Mouse (Mus musculus): Measurements from ENCODE around the gene Snap29. TPM values are rescaled to one million over a fixed set of nuclear protein-coding genes. Genes with fewer than 3 reads are reported as not detected.

Gene Snap29
- polyA plus RNA-seq, 1 experiment, result 9.1 TPM

- TF ChIP-seq FOSL1 (IDR thresholded peaks at IDR 0.05; ENCODE audit: insufficient read depth, low read length, poor library complexity, severe bottlenecking) (no peak), MYOD1 (IDR thresholded peaks at IDR 0.05; ENCODE audit: control insufficient read depth, insufficient read length, low read depth) (no peak), CEBPB (IDR thresholded peaks at IDR 0.05; ENCODE audit: low read depth) (no peak), MAX (IDR thresholded peaks at IDR 0.05) (no peak), MYOG (IDR thresholded peaks at IDR 0.05; ENCODE audit: control insufficient read depth, extremely low read depth, insufficient read length) (no peak), USF1 (IDR thresholded peaks at IDR 0.05; ENCODE audit: low read depth) (no peak), CTCF (IDR thresholded peaks at IDR 0.05; ENCODE audit: control insufficient read depth, insufficient read depth, insufficient read length) (no peak)
- Histone ChIP-seq H3K27me3 (ENCODE audit: control insufficient read depth, insufficient read depth, insufficient read length) (no peaks in the 10 kb centered on the region), H3K36me3 (ENCODE audit: control insufficient read depth, insufficient read depth) (peaks cover 31% of the 10 kb centered on the region), H3K4me3 (ENCODE audit: insufficient read depth, poor library complexity, severe bottlenecking) (no peak overlapping the region), H3ac (ENCODE audit: control insufficient read depth, insufficient read length, low read depth) (no peak overlapping the region), H3K79me3 (ENCODE audit: low read depth) (no peaks in the 10 kb centered on the region), H3K79me2 (ENCODE audit: control insufficient read depth, insufficient read depth) (no peaks in the 10 kb centered on the region)
Measured at GRCm38 (mm10) chr16:17423021-17423420, 17.2 kb downstream of the Snap29 start.

DNA sequence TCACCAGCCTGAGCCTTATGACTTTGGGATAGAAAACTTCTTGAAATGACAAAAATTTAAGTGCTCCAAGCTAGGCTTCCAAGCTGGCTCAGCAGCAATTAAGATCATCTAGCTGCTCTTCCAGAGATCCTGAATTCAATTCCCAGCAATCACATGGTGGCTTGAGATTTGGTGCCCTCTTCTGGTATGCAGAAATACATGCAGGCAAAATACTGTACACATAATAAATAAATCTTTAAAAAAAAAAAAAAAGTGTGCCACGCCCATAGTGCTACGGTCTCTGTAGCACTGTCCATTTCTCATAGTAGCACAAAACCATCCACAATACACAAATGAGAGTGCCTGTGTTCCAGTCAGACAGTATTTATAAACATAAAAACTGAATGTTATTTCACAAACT, 26.8 kb downstream of the Snap29 start:
- H3ac ChIP-seq (ENCODE audit: control insufficient read depth, insufficient read length, low read depth), result no peak overlapping the region
- no peaks in the 10 kb centered on the region for H3K79me2 ChIP-seq (ENCODE audit: control insufficient read depth, insufficient read depth)
- no peak overlapping the region for H3K4me3 ChIP-seq (ENCODE audit: insufficient read depth, poor library complexity, severe bottlenecking)
- peaks cover 4% of the 10 kb centered on the region for H3K36me3 ChIP-seq (ENCODE audit: control insufficient read depth, insufficient read depth)
- no peaks in the 10 kb centered on the region for H3K79me3 ChIP-seq (ENCODE audit: low read depth)
- TF ChIP-seq MYOD1 (IDR thresholded peaks at IDR 0.05; ENCODE audit: control insufficient read depth, insufficient read length, low read depth), result no peak
- peak; percentile 4 for TF ChIP-seq USF1 (IDR thresholded peaks at IDR 0.05; ENCODE audit: low read depth)
- no peaks in the 10 kb centered on the region for H3K27me3 ChIP-seq (ENCODE audit: control insufficient read depth, insufficient read depth, insufficient read length)

- Histone ChIP-seq H3K79me3 (ENCODE audit: low read depth) (peaks cover 47% of the 10 kb centered on the region), H3K27me3 (ENCODE audit: control insufficient read depth, insufficient read depth, insufficient read length) (no peaks in the 10 kb centered on the region), H3K79me2 (ENCODE audit: control insufficient read depth, insufficient read depth) (peaks cover 50% of the 10 kb centered on the region), H3K36me3 (ENCODE audit: control insufficient read depth, insufficient read depth) (peaks cover 28% of the 10 kb centered on the region), H3K4me3 (ENCODE audit: insufficient read depth, poor library complexity, severe bottlenecking) (peak within 1 kb of the TSS; percentile 95), H3ac (ENCODE audit: control insufficient read depth, insufficient read length, low read depth) (peak within 1 kb of the TSS; percentile 93)
- TF ChIP-seq USF1 (IDR thresholded peaks at IDR 0.05; ENCODE audit: low read depth) (no peak), MAX (IDR thresholded peaks at IDR 0.05) (peak; percentile 54), FOSL1 (IDR thresholded peaks at IDR 0.05; ENCODE audit: insufficient read depth, low read length, poor library complexity, severe bottlenecking) (no peak)
Measured at GRCm38 (mm10) chr16:17451541-17452372, 46.0 kb downstream of the Snap29 start, which contains the start of gene Crkl. TSS of gene Crkl (plus strand) at chr16:17451987.

GRCm38 (mm10) chr16:17452373-17452715, 46.6 kb downstream of the Snap29 start:
- H3ac ChIP-seq (ENCODE audit: control insufficient read depth, insufficient read length, low read depth), result peak overlapping the region; percentile 93
- peak overlapping the region; percentile 95 for H3K4me3 ChIP-seq (ENCODE audit: insufficient read depth, poor library complexity, severe bottlenecking)
- TF ChIP-seq MAX (IDR thresholded peaks at IDR 0.05) (no peak), MYOG (IDR thresholded peaks at IDR 0.05; ENCODE audit: control insufficient read depth, extremely low read depth, insufficient read length) (no peak), USF1 (IDR thresholded peaks at IDR 0.05; ENCODE audit: low read depth) (no peak), MYOD1 (IDR thresholded peaks at IDR 0.05; ENCODE audit: control insufficient read depth, insufficient read length, low read depth) (no peak), FOSL1 (IDR thresholded peaks at IDR 0.05; ENCODE audit: insufficient read depth, low read length, poor library complexity, severe bottlenecking) (no peak), CTCF (IDR thresholded peaks at IDR 0.05; ENCODE audit: control insufficient read depth, insufficient read depth, insufficient read length) (no peak), CEBPB (IDR thresholded peaks at IDR 0.05; ENCODE audit: low read depth) (no peak)
- peaks cover 56% of the 10 kb centered on the region for H3K79me2 ChIP-seq (ENCODE audit: control insufficient read depth, insufficient read depth)
- peaks cover 30% of the 10 kb centered on the region for H3K36me3 ChIP-seq (ENCODE audit: control insufficient read depth, insufficient read depth)
- no peaks in the 10 kb centered on the region for H3K27me3 ChIP-seq (ENCODE audit: control insufficient read depth, insufficient read depth, insufficient read length)
- peaks cover 53% of the 10 kb centered on the region for H3K79me3 ChIP-seq (ENCODE audit: low read depth)

GRCm38 (mm10) chr16:17456901-17457300, 51.1 kb downstream of the Snap29 start:
- H3K4me3 ChIP-seq (ENCODE audit: insufficient read depth, poor library complexity, severe bottlenecking), result no peak overlapping the region
- H3K79me2 ChIP-seq (ENCODE audit: control insufficient read depth, insufficient read depth), result peaks cover 100% of the 10 kb centered on the region
- no peaks in the 10 kb centered on the region for H3K27me3 ChIP-seq (ENCODE audit: control insufficient read depth, insufficient read depth, insufficient read length)
- peaks cover 92% of the 10 kb centered on the region for H3K79me3 ChIP-seq (ENCODE audit: low read depth)
- H3K36me3 ChIP-seq (ENCODE audit: control insufficient read depth, insufficient read depth), result peaks cover 35% of the 10 kb centered on the region
- H3ac ChIP-seq (ENCODE audit: control insufficient read depth, insufficient read length, low read depth), result no peak overlapping the region
- TF ChIP-seq CEBPB (IDR thresholded peaks at IDR 0.05; ENCODE audit: low read depth) (no peak), MYOD1 (IDR thresholded peaks at IDR 0.05; ENCODE audit: control insufficient read depth, insufficient read length, low read depth) (no peak), CTCF (IDR thresholded peaks at IDR 0.05; ENCODE audit: control insufficient read depth, insufficient read depth, insufficient read length) (no peak), FOSL1 (IDR thresholded peaks at IDR 0.05; ENCODE audit: insufficient read depth, low read length, poor library complexity, severe bottlenecking) (no peak), USF1 (IDR thresholded peaks at IDR 0.05; ENCODE audit: low read depth) (no peak), MYOG (IDR thresholded peaks at IDR 0.05; ENCODE audit: control insufficient read depth, extremely low read depth, insufficient read length) (no peak), MAX (IDR thresholded peaks at IDR 0.05) (no peak)

- no peaks in the 10 kb centered on the region for H3K27me3 ChIP-seq (ENCODE audit: control insufficient read depth, insufficient read depth, insufficient read length)
- H3ac ChIP-seq (ENCODE audit: control insufficient read depth, insufficient read length, low read depth), result no peak overlapping the region
- peaks cover 100% of the 10 kb centered on the region for H3K79me2 ChIP-seq (ENCODE audit: control insufficient read depth, insufficient read depth)
- no peak for TF ChIP-seq MYOG (IDR thresholded peaks at IDR 0.05; ENCODE audit: control insufficient read depth, extremely low read depth, insufficient read length)
- no peak for TF ChIP-seq FOSL1 (IDR thresholded peaks at IDR 0.05; ENCODE audit: insufficient read depth, low read length, poor library complexity, severe bottlenecking)
- TF ChIP-seq MYOD1 (IDR thresholded peaks at IDR 0.05; ENCODE audit: control insufficient read depth, insufficient read length, low read depth), result no peak
- no peak for TF ChIP-seq MAX (IDR thresholded peaks at IDR 0.05)
- TF ChIP-seq CEBPB (IDR thresholded peaks at IDR 0.05; ENCODE audit: low read depth), result no peak
- TF ChIP-seq CTCF (IDR thresholded peaks at IDR 0.05; ENCODE audit: control insufficient read depth, insufficient read depth, insufficient read length), result no peak
- no peak for TF ChIP-seq USF1 (IDR thresholded peaks at IDR 0.05; ENCODE audit: low read depth)
- H3K36me3 ChIP-seq (ENCODE audit: control insufficient read depth, insufficient read depth), result peaks cover 42% of the 10 kb centered on the region
- peaks cover 91% of the 10 kb centered on the region for H3K79me3 ChIP-seq (ENCODE audit: low read depth)
- H3K4me3 ChIP-seq (ENCODE audit: insufficient read depth, poor library complexity, severe bottlenecking), result no peak overlapping the region
Measured at GRCm38 (mm10) chr16:17460254-17460653, 54.5 kb downstream of the Snap29 start.

Measured in C2C12 (cell line).